Mouse (Mus musculus) bone marrow macrophage, adult 2 months (primary cell): Measurements from ENCODE around the gene Cyp4f14.

ENCODE experiments used
- CTCF ChIP-seq: IDR thresholded peaks from 2 replicates; pipeline ENCODE4 v1.5.1; 2012; ENCODE audit warnings: low read depth, mild to moderate bottlenecking, low read length, moderate library complexity
- POLR2A ChIP-seq: IDR thresholded peaks from 2 replicates; pipeline ENCODE4 v1.6.1; 2012; ENCODE audit warnings: mild to moderate bottlenecking, low read depth, low read length, borderline replicate concordance

DNA sequence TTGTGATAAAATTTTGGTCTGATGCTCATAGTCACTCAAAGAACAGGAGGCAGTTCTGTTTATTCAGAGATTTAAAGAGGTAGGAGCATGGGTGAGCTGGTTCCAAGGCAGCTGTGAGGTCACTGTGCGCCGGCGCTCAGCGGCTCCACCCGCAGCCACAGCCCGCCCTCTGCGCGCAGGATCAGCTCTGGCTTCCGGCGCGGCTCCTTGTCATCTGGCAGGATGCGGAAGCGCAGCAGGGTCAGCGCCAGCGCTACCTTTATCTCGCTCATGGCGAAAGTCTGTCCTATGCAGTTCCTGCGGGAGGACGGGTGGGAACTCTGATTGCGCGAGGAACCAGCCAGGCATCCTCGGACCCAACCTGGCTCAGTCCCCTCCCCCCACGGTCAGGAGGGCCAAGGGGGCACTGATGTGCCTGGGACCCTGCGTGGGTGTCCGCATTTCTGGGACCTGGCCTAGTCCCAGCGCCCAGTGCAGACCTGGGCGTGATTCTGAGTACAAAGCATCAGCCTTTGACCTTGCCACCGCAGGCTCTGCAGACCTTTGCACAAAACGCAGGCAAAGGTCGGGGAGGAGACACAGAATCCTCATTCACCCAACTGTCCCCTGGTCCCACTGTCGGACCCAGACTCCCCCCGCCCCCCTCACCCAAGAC is 7.6 kb upstream of the Cyp4f14 start:
- TF ChIP-seq CTCF, result no peak
- TF ChIP-seq POLR2A, result no peak
